Mouse (Mus musculus) forebrain, embryonic 12.5 days (tissue): ENCODE measurements around the gene Far1. TPM values are rescaled to one million over a fixed set of nuclear protein-coding genes. Genes with fewer than 3 reads are reported as not detected.

ENCODE experiments used
- ATAC-seq: fragments of 200-750 bp; cut with Nextera tagmentation; 2 replicates; pipeline ENCODE4 v1.8.0; 2017; ENCODE audit warnings: moderate TSS enrichment; ENCODE audit not compliant: low FRiP score
- H3K27ac ChIP-seq: fragments of 300-500 bp; sonication (generic); 2 replicates; pipeline ENCODE4 v1.5.1; 2016; ENCODE audit warnings: mild to moderate bottlenecking
- H3K27me3 ChIP-seq: fragments of 300-500 bp; sonication (generic); 2 replicates; pipeline ENCODE4 v1.6.1; 2016; ENCODE audit warnings: mild to moderate bottlenecking
- H3K36me3 ChIP-seq: fragments of 300-500 bp; sonication (generic); replicated peaks from 2 replicates; pipeline ENCODE4 v1.6.1; 2016; ENCODE audit warnings: mild to moderate bottlenecking
- H3K4me1 ChIP-seq: fragments of 300-500 bp; sonication (generic); 2 replicates; pipeline ENCODE4 v1.6.1; 2016
- H3K4me2 ChIP-seq: fragments of 300-500 bp; sonication (generic); 2 replicates; pipeline ENCODE4 v1.6.1; 2016; ENCODE audit warnings: mild to moderate bottlenecking, moderate library complexity
- H3K4me3 ChIP-seq: fragments of 300-500 bp; sonication (generic); replicated peaks from 2 replicates; pipeline ENCODE4 v1.5.1; 2016; ENCODE audit warnings: mild to moderate bottlenecking
- H3K9ac ChIP-seq: fragments of 300-500 bp; sonication (generic); 2 replicates; pipeline ENCODE4 v1.6.1; 2016; ENCODE audit warnings: mild to moderate bottlenecking
- H3K9me3 ChIP-seq: fragments of 300-500 bp; sonication (generic); 2 replicates; pipeline ENCODE4 v1.6.1; 2016
- WGBS: fragments of 180-500 bp; shearing (Covaris S2); methylation state at CpG from one replicate; pipeline ENCODE4 v1.1.7; 2016; 5-methylcytosine and 5-hydroxymethylcytosine counted together
- polyA plus RNA-seq: library from polyadenylated mRNA; unstranded; fragments of >200 nt; fragmentation: Nextera tagmentation; extraction: Ambion mirVana; gene quantifications from 2 replicates; pipeline ENCODE4 v1.2.1, GENCODE M21; 2016

Far1 gene
- polyA plus RNA-seq: 86.2 and 91.3 TPM in 2 replicates

GRCm38 (mm10) chr7:113513286-113513962, at the start of gene Far1:
Gene Far1, plus strand, starts transcription at chr7:113513834.
- H3K36me3 ChIP-seq: no peaks in the 10 kb centered on the region
- under 1% methylated on average over 69 of the region's 71 CpGs for WGBS
- peak within 1 kb of the TSS; percentile 97 for H3K4me3 ChIP-seq
- peak within 1 kb of the TSS; percentile 95 for H3K27ac ChIP-seq
- H3K9ac ChIP-seq: peak within 1 kb of the TSS; percentile 98
- H3K4me2 ChIP-seq: peak within 1 kb of the TSS; percentile 89
- peak; percentile 100 for ATAC-seq
- H3K4me1 ChIP-seq: peaks cover 22% of the 10 kb centered on the region
- H3K9me3 ChIP-seq: no peaks in the 10 kb centered on the region
- H3K27me3 ChIP-seq: peaks cover 13% of the 10 kb centered on the region; the same call in 1 of the 2 replicates

- ATAC-seq: no peak
- Histone ChIP-seq H3K36me3 (no peaks in the 10 kb centered on the region), H3K27me3 (no peaks in the 10 kb centered on the region), H3K27ac (no peak overlapping the region), H3K9ac (no peak overlapping the region), H3K9me3 (no peaks in the 10 kb centered on the region), H3K4me1 (no peaks in the 10 kb centered on the region), H3K4me3 (no peak overlapping the region), H3K4me2 (no peak overlapping the region)
- WGBS: 90% methylated on average over 3 of the region's 3 CpGs
These were observed 45.3 kb upstream of the Far1 start for GRCm38 (mm10) chr7:113468345-113468744.

GRCm38 (mm10) chr7:113470671-113471070, 43.0 kb upstream of the Far1 start:
- Histone ChIP-seq H3K9ac (no peak overlapping the region), H3K9me3 (no peaks in the 10 kb centered on the region), H3K4me2 (no peak overlapping the region), H3K36me3 (no peaks in the 10 kb centered on the region), H3K27ac (no peak overlapping the region), H3K4me3 (no peak overlapping the region), H3K4me1 (no peaks in the 10 kb centered on the region), H3K27me3 (no peaks in the 10 kb centered on the region)
- WGBS: 87% methylated on average over 2 of the region's 2 CpGs
- ATAC-seq: no peak

GRCm38 (mm10) chr7:113471653-113472052, 42.0 kb upstream of the Far1 start:
- H3K36me3 ChIP-seq: no peaks in the 10 kb centered on the region
- H3K4me1 ChIP-seq: no peaks in the 10 kb centered on the region
- WGBS: 76% methylated on average over 1 of the region's 1 CpGs
- H3K27ac ChIP-seq: no peak overlapping the region
- no peak overlapping the region for H3K9ac ChIP-seq
- no peaks in the 10 kb centered on the region for H3K27me3 ChIP-seq
- H3K9me3 ChIP-seq: no peaks in the 10 kb centered on the region
- ATAC-seq: no peak
- H3K4me3 ChIP-seq: no peak overlapping the region
- H3K4me2 ChIP-seq: no peak overlapping the region

GRCm38 (mm10) chr7:113495792-113496191, 17.8 kb upstream of the Far1 start:
- Histone ChIP-seq H3K27ac (no peak overlapping the region), H3K4me3 (no peak overlapping the region), H3K4me2 (no peak overlapping the region), H3K27me3 (no peaks in the 10 kb centered on the region), H3K36me3 (no peaks in the 10 kb centered on the region), H3K9me3 (no peaks in the 10 kb centered on the region), H3K4me1 (no peaks in the 10 kb centered on the region), H3K9ac (no peak overlapping the region)
- WGBS: 82% methylated on average over 2 of the region's 2 CpGs
- no peak for ATAC-seq

- Histone ChIP-seq H3K27me3 (no peaks in the 10 kb centered on the region), H3K36me3 (no peaks in the 10 kb centered on the region), H3K4me2 (no peak overlapping the region), H3K4me3 (no peak overlapping the region), H3K4me1 (no peaks in the 10 kb centered on the region), H3K9ac (no peak overlapping the region), H3K9me3 (no peaks in the 10 kb centered on the region), H3K27ac (no peak overlapping the region)
- ATAC-seq: no peak
- WGBS: 80% methylated on average over 3 of the region's 3 CpGs
These were observed 15.2 kb upstream of the Far1 start for GRCm38 (mm10) chr7:113498413-113498812.

- Histone ChIP-seq H3K4me2 (no peak overlapping the region), H3K4me1 (no peaks in the 10 kb centered on the region), H3K27me3 (no peaks in the 10 kb centered on the region), H3K4me3 (no peak overlapping the region), H3K27ac (no peak overlapping the region), H3K36me3 (no peaks in the 10 kb centered on the region), H3K9me3 (no peaks in the 10 kb centered on the region), H3K9ac (no peak overlapping the region)
- WGBS: 79% methylated on average over 6 of the region's 6 CpGs
- no peak for ATAC-seq
These were observed 13.8 kb upstream of the Far1 start for GRCm38 (mm10) chr7:113499821-113500220.

GRCm38 (mm10) chr7:113502453-113502852, 11.2 kb upstream of the Far1 start:
- Histone ChIP-seq H3K36me3 (no peaks in the 10 kb centered on the region), H3K27ac (no peak overlapping the region), H3K9me3 (no peaks in the 10 kb centered on the region), H3K9ac (no peak overlapping the region), H3K4me2 (no peak overlapping the region), H3K27me3 (no peaks in the 10 kb centered on the region; the same call in 1 of the 2 replicates), H3K4me1 (no peaks in the 10 kb centered on the region), H3K4me3 (no peak overlapping the region)
- 65% methylated on average over 3 of the region's 3 CpGs for WGBS
- ATAC-seq: no peak

- no peak for ATAC-seq
- H3K9ac ChIP-seq: no peak overlapping the region
These were observed 8.6 kb upstream of the Far1 start for GRCm38 (mm10) chr7:113505047-113505446.

GRCm38 (mm10) chr7:113505516-113506045, 8.1 kb upstream of the Far1 start:
- ATAC-seq: no peak
- Histone ChIP-seq H3K9me3 (no peaks in the 10 kb centered on the region), H3K4me3 (no peak overlapping the region), H3K9ac (no peak overlapping the region), H3K4me1 (no peaks in the 10 kb centered on the region), H3K27ac (no peak overlapping the region), H3K36me3 (no peaks in the 10 kb centered on the region), H3K27me3 (peaks cover 4% of the 10 kb centered on the region; the same call in 1 of the 2 replicates), H3K4me2 (no peak overlapping the region)
- 76% methylated on average over 4 of the region's 4 CpGs for WGBS

More at GRCm38 (mm10) chr7:113505047-113505446, 8.6 kb upstream of the Far1 start:
- Histone ChIP-seq H3K27ac (no peak overlapping the region), H3K36me3 (no peaks in the 10 kb centered on the region), H3K27me3 (peaks cover 4% of the 10 kb centered on the region; the same call in 1 of the 2 replicates), H3K4me3 (no peak overlapping the region), H3K4me1 (no peaks in the 10 kb centered on the region), H3K9me3 (no peaks in the 10 kb centered on the region), H3K4me2 (no peak overlapping the region)
- 77% methylated on average over 5 of the region's 5 CpGs for WGBS

- H3K4me2 ChIP-seq: no peak overlapping the region
- H3K27ac ChIP-seq: no peak overlapping the region
- peaks cover 13% of the 10 kb centered on the region; the same call in 1 of the 2 replicates for H3K27me3 ChIP-seq
- ATAC-seq: no peak
- WGBS: 57% methylated on average over 3 of the region's 3 CpGs
- no peaks in the 10 kb centered on the region for H3K36me3 ChIP-seq
- H3K4me3 ChIP-seq: no peak overlapping the region
- H3K9me3 ChIP-seq: no peaks in the 10 kb centered on the region
- peaks cover 4% of the 10 kb centered on the region for H3K4me1 ChIP-seq
- no peak overlapping the region for H3K9ac ChIP-seq
These were observed 5.8 kb upstream of the Far1 start for GRCm38 (mm10) chr7:113507846-113508245.

- Histone ChIP-seq H3K4me3 (no peak overlapping the region), H3K36me3 (no peaks in the 10 kb centered on the region), H3K4me2 (no peak overlapping the region), H3K27me3 (peaks cover 13% of the 10 kb centered on the region; the same call in 1 of the 2 replicates), H3K9ac (no peak overlapping the region), H3K9me3 (no peaks in the 10 kb centered on the region), H3K27ac (no peak overlapping the region), H3K4me1 (peaks cover 22% of the 10 kb centered on the region)
- WGBS: 83% methylated on average over 3 of the region's 3 CpGs
- no peak for ATAC-seq
These were observed 2.2 kb upstream of the Far1 start for GRCm38 (mm10) chr7:113511396-113511795.
